Mouse (Mus musculus) left cerebral cortex, adult 8-10 months (tissue): ENCODE measurements around the gene Aldh1l1. TPM values are rescaled to one million over a fixed set of nuclear protein-coding genes. Genes with fewer than 3 reads are reported as not detected.

Experiments used
- DNase-seq, 2 experiments: peaks; one replicate each; pipeline ENCODE4 v3.0.0; 2022; ENCODE audit warnings: low spot score in 2 of 2
- total RNA-seq, 4 experiments: library from RNA; stranded (reverse); gene quantifications; 2 replicates each; pipeline ENCODE4 v1.2.4; 2022

Gene Aldh1l1
- total RNA-seq, 4 experiments from 2014 or later: 44.9 to 68.4 (median 49.3) TPM

GRCm38 (mm10) chr6:90506673-90507311 is 20.6 kb downstream of the Aldh1l1 start:
- peak; percentile 79 to 88 for DNase-seq

- no peak for DNase-seq
Measured at GRCm38 (mm10) chr6:90507443-90507842, 21.2 kb downstream of the Aldh1l1 start.

- peak in 1 of 2 experiments; percentile 61 for DNase-seq
Measured at GRCm38 (mm10) chr6:90508197-90508624, 22.0 kb downstream of the Aldh1l1 start.

- DNase-seq: no peak
Measured at GRCm38 (mm10) chr6:90509085-90509484, 22.9 kb downstream of the Aldh1l1 start.

GRCm38 (mm10) chr6:90512416-90512815 is 26.2 kb downstream of the Aldh1l1 start:
- no peak for DNase-seq

- no peak for DNase-seq
Measured at GRCm38 (mm10) chr6:90513074-90513856, 27.0 kb downstream of the Aldh1l1 start.

GRCm38 (mm10) chr6:90514369-90514768 is 28.1 kb downstream of the Aldh1l1 start:
- DNase-seq: no peak

- peak; percentile 67 to 89 for DNase-seq
Measured at GRCm38 (mm10) chr6:90514883-90515405, 28.7 kb downstream of the Aldh1l1 start.

- DNase-seq: no peak
Measured at GRCm38 (mm10) chr6:90518892-90519291, 32.7 kb downstream of the Aldh1l1 start.

GRCm38 (mm10) chr6:90519375-90519774 is 33.1 kb downstream of the Aldh1l1 start:
- DNase-seq: no peak

- no peak for DNase-seq
Measured at GRCm38 (mm10) chr6:90526406-90526805, 40.2 kb downstream of the Aldh1l1 start.

GRCm38 (mm10) chr6:90529461-90530046 is 43.3 kb downstream of the Aldh1l1 start:
- no peak for DNase-seq

- no peak for DNase-seq
Measured at GRCm38 (mm10) chr6:90532575-90533190, 46.5 kb downstream of the Aldh1l1 start.

GRCm38 (mm10) chr6:90533505-90533904 is 47.3 kb downstream of the Aldh1l1 start:
- DNase-seq: no peak

GRCm38 (mm10) chr6:90534701-90535475 is 48.7 kb downstream of the Aldh1l1 start:
- DNase-seq: peak; percentile 42 to 91

- DNase-seq: no peak
Measured at GRCm38 (mm10) chr6:90536824-90537223, 50.6 kb downstream of the Aldh1l1 start.

GRCm38 (mm10) chr6:90537941-90538340 is 51.7 kb downstream of the Aldh1l1 start:
- DNase-seq: peak; percentile 69 to 82

- no peak for DNase-seq
Measured at GRCm38 (mm10) chr6:90539271-90539670, 53.0 kb downstream of the Aldh1l1 start.

- no peak for DNase-seq
Measured at GRCm38 (mm10) chr6:90540520-90540919, 54.3 kb downstream of the Aldh1l1 start.

- DNase-seq: no peak
Measured at GRCm38 (mm10) chr6:90541367-90541772, 55.1 kb downstream of the Aldh1l1 start.

- no peak for DNase-seq
Measured at GRCm38 (mm10) chr6:90544433-90544832, 58.2 kb downstream of the Aldh1l1 start.
